Mouse (Mus musculus): ENCODE data around the gene Lin28b.

- TF ChIP-seq JUND (IDR thresholded peaks at IDR 0.05; ENCODE audit: low read depth, low read length) (no peak), CHD2 (IDR thresholded peaks at IDR 0.05; ENCODE audit: low read length) (no peak), POLR2A (IDR thresholded peaks at IDR 0.05; ENCODE audit: control insufficient read depth in 1 of 2, insufficient read depth in 1 of 2, low read depth in 1 of 2, low read length in 2 of 2, poor library complexity in 1 of 2) (no peak), UBTF (IDR thresholded peaks at IDR 0.05; ENCODE audit: borderline replicate concordance, insufficient read depth, low read depth, low read length) (no peak), CTCF (IDR thresholded peaks at IDR 0.05 in 2 of 3, conservative IDR thresholded peaks at IDR 0.05 in 1 of 3; ENCODE audit: control insufficient read depth in 1 of 3, insufficient read depth in 1 of 3, low read depth in 2 of 3, low read length in 3 of 3, poor library complexity in 1 of 3, severe bottlenecking in 1 of 3) (no peak), ZC3H11A (IDR thresholded peaks at IDR 0.05; ENCODE audit: low read depth, low read length) (no peak), KAT2A (conservative IDR thresholded peaks at IDR 0.05; ENCODE audit: low read depth, low read length) (no peak)
Observed at GRCm38 (mm10) chr10:45370545-45370944, 115.7 kb downstream of the Lin28b start.
